Mouse (Mus musculus): ENCODE measurements at regions not wholly inside any gene's neighbourhood (a gene's known extent, or its start where the extent isn't known, plus 50 kb on each side); places are given as distances from the start of the nearest gene placed in this dataset.

DNA sequence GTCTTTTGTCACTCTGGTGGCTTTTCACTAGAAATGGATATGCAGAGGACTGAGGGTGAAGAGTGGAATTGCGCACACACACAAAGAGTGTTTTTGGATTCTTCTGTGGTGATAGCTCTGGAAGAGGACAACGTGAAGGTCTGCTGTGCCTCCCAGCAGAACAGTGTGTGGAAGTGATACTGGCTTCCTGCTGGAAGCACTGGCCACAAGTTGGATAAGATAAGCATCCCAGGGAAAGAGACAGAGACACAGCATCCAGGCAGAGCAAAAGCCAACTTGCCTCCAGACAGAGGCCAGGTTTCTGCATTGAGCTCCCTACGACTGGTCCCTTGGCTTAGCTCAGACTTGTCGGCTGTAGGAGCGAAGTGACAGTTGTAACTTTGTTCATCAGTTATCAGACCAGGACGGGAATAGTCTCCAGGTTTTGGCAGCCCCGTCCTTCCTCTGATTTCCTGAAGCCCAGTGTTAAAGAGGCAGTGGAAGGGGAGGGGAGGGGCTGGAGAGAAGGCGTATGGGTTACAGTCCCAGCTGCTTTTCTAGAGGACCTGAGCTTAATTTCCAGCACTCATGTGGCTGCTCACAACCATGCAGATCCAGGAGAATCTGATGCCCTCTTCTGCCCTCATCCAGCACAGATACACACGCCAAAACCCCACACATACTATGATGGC lies 89.2 kb downstream of the Tmem170b start:
- DNase-seq, result no peak

DNA sequence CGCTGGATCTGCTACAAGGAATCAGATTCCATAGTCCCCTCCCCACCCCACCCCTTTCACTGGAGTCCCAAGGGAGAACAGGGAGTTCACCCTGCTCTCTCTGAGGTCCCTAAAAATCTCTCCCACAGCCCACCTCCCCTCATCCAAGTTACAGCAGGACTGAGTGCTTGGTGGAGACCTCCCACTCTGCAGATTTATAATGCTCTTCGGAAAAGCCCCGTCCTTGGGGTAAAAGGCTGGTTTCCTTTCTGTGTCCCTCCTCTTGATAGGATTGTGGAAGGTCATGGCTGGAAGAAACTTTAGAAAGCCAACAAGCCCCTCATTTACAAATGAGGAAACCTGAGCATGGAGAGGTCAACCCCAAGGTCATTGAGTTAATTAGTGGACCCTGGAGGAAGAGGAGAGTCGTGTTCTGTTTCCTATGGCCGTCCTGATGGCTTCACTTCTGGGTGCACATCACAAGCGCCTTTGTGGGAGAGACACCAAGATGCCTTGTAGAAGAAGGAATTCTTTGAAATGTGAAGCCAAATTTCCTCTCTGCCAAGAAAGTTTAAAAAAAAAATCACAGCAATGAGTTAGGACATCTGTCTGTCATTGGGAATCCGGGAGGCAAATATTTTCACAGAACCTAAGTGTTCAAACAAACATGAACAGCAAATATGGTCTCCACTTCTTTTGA lies 91.2 kb downstream of the Tmem170b start:
- DNase-seq, result no peak

DNA sequence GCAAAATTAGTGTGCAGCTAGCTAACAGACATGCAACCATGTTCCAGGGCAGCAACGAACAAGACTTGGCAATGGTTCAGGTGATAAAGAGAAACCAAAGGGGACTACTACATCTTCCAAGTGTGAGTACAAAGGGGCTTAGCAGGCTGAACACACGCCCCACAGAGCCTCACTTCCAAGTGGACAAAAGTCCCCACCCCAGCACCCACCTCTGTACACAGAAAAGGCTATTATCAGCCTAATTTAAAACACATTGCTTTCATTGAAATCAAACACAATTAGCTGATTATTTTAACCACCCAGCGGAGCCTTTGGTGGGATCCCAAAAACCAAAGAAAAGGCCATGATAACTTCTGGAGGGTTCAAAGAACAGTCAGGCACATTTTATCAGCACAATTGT lies 95.6 kb downstream of the Tmem170b start:
- DNase-seq, result no peak

DNA sequence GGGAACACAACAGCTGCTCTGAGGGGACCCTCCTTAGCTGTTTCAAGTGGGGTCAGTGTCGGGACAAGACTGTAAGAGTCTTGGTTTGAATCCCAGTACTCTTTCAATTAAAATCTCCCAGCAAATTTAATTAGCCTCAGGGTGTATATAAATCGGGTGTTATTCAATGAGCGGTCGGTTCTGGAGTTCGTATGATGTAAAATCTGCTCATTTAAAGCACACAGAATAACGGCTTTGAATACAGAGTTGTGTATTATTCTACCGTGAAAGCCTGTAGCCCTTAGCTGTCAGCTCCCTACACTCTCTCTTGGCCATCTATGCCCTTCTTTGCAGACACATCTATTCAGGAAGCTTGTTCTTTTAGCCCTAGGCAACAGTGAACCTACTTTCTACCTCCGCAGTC lies 96.1 kb downstream of the Tmem170b start:
- DNase-seq, result no peak

DNA sequence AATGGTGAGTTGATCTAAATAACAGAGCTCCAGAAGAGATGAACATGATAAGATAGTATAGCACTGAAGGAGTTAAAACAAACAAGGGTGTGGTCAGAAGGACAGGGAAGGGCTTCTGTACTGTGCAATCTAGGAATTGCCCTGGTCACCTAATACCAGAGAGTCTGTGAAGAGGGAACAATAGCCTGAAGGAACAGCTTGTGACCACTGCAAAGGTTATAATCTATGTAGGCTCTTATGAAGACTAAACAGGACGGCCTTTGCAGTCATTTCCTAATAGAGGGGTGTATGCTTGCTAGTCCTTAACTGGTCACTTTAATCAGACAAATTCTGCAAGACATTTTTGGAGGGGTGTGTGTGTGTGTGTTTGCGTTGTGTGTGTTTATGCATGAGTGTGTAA lies 97.5 kb downstream of the Tmem170b start:
- DNase-seq, result no peak

DNA sequence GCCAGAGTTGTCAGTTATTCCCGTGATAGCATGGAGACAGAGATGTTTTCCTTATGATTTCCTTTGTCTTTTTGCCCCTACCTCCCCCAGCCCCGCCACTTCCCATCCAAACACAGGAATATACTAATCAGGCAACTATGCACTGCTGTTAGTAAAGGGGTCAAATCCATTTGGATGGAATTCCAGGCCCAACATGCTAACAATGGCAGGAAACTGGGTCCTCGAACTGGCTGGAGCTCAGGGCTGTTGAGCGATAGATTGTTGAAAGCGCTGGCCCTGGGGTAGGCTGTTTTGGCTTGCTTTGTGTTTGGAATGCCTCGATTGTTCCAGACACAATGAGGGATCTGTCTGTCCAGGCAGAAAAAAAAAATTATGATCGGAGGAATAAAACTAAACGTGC lies 97.9 kb downstream of the Tmem170b start:
- DNase-seq, result no peak

DNA sequence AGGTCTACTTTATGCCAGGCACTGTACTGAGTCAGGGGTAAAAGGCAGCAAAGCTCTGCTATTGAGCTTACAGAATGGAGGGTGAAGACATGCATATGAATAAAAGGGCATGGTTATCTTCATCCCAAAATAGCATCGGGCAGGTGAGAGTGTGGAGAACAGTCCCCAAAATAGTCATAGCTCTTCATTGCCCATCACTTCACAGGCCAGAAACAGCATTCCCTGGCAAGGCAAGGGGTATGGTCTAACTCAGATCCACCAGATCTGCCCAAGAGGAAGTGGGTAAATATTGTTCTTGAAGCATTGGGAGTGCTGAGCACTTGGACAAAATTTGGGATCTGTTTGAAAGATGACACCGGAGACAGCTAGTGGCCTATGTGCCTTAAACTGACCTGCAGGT lies 99.1 kb downstream of the Tmem170b start:
- DNase-seq, result no peak

DNA sequence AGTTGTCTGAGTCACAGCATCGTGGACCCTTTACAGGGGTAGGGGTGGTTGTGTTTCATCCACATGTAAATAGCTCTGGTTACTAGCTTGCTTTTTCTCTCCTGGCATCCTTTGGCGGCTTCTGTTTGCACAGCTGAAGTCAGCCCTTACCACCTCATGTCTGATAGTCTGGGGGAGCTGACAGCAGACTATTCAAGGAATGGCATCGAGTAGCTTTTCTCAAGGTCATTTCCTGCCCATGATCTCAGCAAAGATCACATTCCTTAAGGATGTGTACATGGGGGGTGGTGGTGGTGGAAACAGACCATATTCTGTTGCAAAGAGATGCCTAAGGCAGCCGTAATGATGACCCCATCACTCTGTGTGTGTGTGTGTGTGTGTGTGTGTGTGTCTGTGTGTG lies 99.9 kb downstream of the Tmem170b start:
- DNase-seq, result no peak

DNA sequence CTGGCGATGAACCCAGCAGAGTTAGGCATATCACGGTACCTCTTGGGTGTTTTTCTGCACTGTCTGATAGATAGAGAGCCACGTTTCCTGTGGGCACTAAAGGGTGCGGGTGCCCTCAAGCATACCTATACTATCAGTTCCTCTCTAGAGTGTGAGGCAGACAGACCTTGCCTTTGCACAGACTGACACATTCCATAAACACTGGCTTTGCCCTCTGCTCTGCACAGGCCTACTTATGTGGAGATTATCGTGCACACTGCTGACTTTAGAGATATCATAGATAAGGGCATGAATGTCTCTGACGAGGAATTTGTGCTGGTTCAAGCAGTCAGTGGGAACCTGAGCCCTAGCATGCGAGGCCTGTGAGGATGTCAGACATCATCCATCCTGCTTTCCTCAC lies 102.1 kb downstream of the Tmem170b start:
- no peak for DNase-seq

DNA sequence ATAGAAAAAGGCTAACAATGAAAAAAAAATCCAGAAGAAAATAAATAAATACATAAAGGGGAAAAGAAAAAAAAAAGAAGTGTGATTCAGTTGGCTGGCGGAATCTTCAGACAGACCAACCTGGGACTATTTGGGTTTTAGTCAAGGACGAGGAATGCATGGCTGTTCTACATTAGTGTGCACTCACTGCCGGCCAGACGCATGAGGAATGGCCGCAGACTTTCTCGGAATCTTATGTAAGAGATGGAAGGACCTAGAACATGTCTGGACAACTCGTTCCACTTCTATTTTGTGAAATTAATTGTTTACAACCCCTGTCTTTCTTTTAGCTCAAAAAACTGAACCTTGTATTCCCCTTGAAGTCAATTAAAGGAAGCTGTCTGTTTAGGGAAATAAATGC lies 103.4 kb downstream of the Tmem170b start:
- DNase-seq, result no peak

DNA sequence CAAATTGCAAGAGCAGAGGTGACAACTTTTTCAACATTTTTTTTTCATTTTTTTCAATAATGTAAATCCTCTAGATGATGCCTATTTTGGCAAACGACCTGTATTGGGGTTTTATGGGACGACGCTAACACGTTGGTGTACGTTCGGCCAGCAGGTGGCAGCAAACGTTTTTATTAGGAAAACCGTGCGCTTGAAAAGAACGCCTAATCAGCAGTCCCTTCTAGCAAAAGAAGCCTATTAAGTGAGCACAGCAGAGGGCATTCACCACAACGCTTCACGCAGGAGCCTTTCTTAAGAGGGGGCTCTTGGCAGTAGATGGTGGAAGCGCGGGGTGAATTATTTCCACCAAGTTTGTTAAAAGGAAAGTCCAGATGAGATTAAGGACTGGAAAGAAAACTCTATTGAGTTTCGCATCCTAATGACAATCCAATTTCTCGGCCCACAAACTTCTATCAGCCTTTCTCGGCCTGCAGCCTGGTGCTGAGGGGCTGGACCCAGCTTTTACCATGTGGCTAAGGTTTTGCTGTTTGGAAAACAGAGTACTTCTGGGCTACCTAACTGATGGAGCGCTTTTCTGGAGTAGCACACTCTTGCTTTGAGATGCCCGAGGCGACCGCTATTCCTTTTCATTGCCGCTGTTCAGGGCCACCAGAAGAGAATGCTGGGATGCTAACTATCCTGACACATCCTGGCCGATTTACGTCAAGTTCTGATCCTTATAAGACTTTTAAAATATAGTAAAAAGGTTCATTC lies 103.9 kb downstream of the Tmem170b start:
- DNase-seq, result peak; percentile 83 to 91

DNA sequence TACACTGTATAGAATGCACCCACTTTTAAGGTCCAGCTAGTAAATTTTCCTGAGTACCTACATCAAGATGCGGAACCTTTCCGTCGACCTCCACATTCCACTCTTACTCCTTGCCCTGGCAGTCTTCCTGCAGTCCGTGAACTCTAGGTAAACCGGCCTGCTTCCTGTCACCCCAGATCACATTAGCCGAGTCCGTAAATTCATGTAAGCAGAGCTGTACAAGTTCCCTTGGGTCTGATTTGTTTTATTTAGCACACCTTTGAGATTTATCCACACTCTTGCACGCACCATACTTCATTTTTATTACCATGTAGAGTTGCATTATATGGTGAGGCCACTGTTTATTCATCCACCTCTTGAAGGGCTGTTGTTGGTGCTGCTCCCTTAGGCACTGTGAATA lies 106.9 kb downstream of the Tmem170b start:
- no peak for DNase-seq
